Mouse (Mus musculus): ENCODE measurements at regions not wholly inside any gene's neighbourhood (a gene's known extent, or its start where the extent isn't known, plus 50 kb on each side); places are given as distances from the start of the nearest gene placed in this dataset. TPM values are rescaled to one million over a fixed set of nuclear protein-coding genes. Genes with fewer than 3 reads are reported as not detected.

Small RNA genes in the stretch of these regions (microRNA-seq; reads per million reads assigned to microRNA genes)
- gene Gm23163, result not detected

Data from embryonic facial prominence, embryonic 13.5 days (tissue).